Mouse (Mus musculus) hindbrain, postnatal 0 days (tissue): Measurements from ENCODE around the gene H2-M10.4. TPM values are rescaled to one million over a fixed set of nuclear protein-coding genes. Genes with fewer than 3 reads are reported as not detected.
A peak's percentile ranks its signal among the peaks of the same experiment; 100 is the strongest.

ENCODE experiments used
- ATAC-seq: fragments of 200-750 bp; cut with Nextera tagmentation; 2 replicates; pipeline ENCODE4 v1.8.0; 2017; ENCODE audit warnings: mild to moderate bottlenecking, moderate TSS enrichment, moderate library complexity
- DNase-seq: peaks from one replicate; pipeline ENCODE4 v3.0.0-alpha.2; 2015; ENCODE audit warnings: low spot score
- H3K27ac ChIP-seq: fragments of 300-500 bp; sonication (generic); 2 replicates; pipeline ENCODE4 v1.5.1; 2014; ENCODE audit warnings: mild to moderate bottlenecking
- H3K27me3 ChIP-seq: fragments of 300-500 bp; sonication (generic); 2 replicates; pipeline ENCODE4 v1.6.1; 2014; ENCODE audit warnings: low read length, mixed read lengths; ENCODE audit not compliant: insufficient read depth
- H3K36me3 ChIP-seq: fragments of 300-500 bp; sonication (generic); 2 replicates; pipeline ENCODE4 v1.6.1; 2014; ENCODE audit warnings: low read length, mixed read lengths; ENCODE audit not compliant: insufficient read depth
- H3K4me1 ChIP-seq: fragments of 300-500 bp; sonication (generic); 2 replicates; pipeline ENCODE4 v1.6.1; 2014; ENCODE audit warnings: antibody characterized with exemption, low read length, mixed read lengths; ENCODE audit not compliant: insufficient read depth
- H3K4me2 ChIP-seq: fragments of 300-500 bp; sonication (generic); 2 replicates; pipeline ENCODE4 v1.6.1; 2014; ENCODE audit warnings: low read depth, mild to moderate bottlenecking, low read length, moderate library complexity, mixed read lengths
- H3K4me3 ChIP-seq: fragments of 300-500 bp; sonication (generic); 2 replicates; pipeline ENCODE4 v1.5.1; 2014; ENCODE audit warnings: low read length
- H3K9ac ChIP-seq: fragments of 300-500 bp; sonication (generic); replicated peaks from 2 replicates; pipeline ENCODE4 v1.6.1; 2014; ENCODE audit warnings: mild to moderate bottlenecking, low read length, moderate library complexity, mixed read lengths
- H3K9me3 ChIP-seq: fragments of 300-500 bp; sonication (generic); 2 replicates; pipeline ENCODE4 v1.6.1; 2016; ENCODE audit warnings: low read length, mixed read lengths
- CTCF ChIP-seq: IDR thresholded peaks from 2 replicates; pipeline ENCODE4 v1.5.1; 2016; ENCODE audit warnings: antibody characterized with exemption, control low read depth, low read depth
- WGBS: fragments of 180-500 bp; shearing (Covaris S2); extraction: QIAGEN DNeasy Blood & Tissue Kit; methylation state at CpG from one replicate; pipeline ENCODE4 v1.1.7; 2014; 5-methylcytosine and 5-hydroxymethylcytosine counted together
- polyA plus RNA-seq: library from polyadenylated mRNA; unstranded; fragments of >200 nt; fragmentation: Nextera tagmentation; extraction: Ambion mirVana; gene quantifications from 2 replicates; pipeline ENCODE4 v1.2.1, GENCODE M21; 2015
- total RNA-seq: library from RNA; depleted of rRNA; stranded (reverse); fragments of >200 nt; gene quantifications from 2 replicates; pipeline ENCODE4 v1.2.3, GENCODE M21; 2014; rRNA removed

Gene H2-M10.4
- total and polyA plus RNA-seq, 2 experiments from 2014 or later: not detected

DNA sequence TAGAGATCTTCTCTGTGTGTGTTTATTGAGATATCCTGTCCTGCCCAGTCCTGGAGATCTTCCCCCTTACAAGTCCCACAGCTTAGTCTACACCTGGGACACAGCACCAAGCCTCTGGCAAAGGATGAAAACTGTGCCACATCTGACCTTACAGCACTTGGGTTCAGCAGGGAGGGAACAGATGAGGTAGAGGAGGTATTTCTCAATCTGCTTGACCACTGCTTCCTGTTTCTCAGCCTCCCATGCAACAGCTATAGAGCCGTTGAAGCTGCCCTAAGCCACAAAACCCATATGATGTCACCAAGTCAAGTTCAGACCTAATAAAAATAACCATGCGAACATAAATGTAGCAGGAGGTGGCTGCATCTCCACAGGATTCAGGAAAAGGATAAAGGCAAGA lies 30.7 kb downstream of the H2-M10.4 start:
- no peak overlapping the region for H3K4me3 ChIP-seq
- DNase-seq: no peak
- no peaks in the 10 kb centered on the region for H3K27me3 ChIP-seq
- 82% methylated on average over 2 of the region's 2 CpGs for WGBS
- TF ChIP-seq CTCF: no peak
- H3K9me3 ChIP-seq: no peaks in the 10 kb centered on the region
- H3K9ac ChIP-seq: no peak overlapping the region
- no peak overlapping the region for H3K27ac ChIP-seq
- no peaks in the 10 kb centered on the region for H3K4me1 ChIP-seq
- H3K36me3 ChIP-seq: no peaks in the 10 kb centered on the region
- H3K4me2 ChIP-seq: no peak overlapping the region
- no peak for ATAC-seq

- no peaks in the 10 kb centered on the region for H3K4me1 ChIP-seq
- ATAC-seq (peak; percentile 68), DNase-seq (peak; percentile 85)
- no peak overlapping the region for H3K4me3 ChIP-seq
- 22% methylated on average over 4 of the region's 4 CpGs for WGBS
- H3K4me2 ChIP-seq: no peak overlapping the region
- H3K9me3 ChIP-seq: no peaks in the 10 kb centered on the region
- H3K27ac ChIP-seq: no peak overlapping the region
- H3K9ac ChIP-seq: no peak overlapping the region
- peak; percentile 87 for TF ChIP-seq CTCF
- no peaks in the 10 kb centered on the region for H3K27me3 ChIP-seq
- H3K36me3 ChIP-seq: no peaks in the 10 kb centered on the region
Observed at GRCm38 (mm10) chr17:36418091-36418754, 43.9 kb downstream of the H2-M10.4 start.

- Histone ChIP-seq H3K36me3 (no peaks in the 10 kb centered on the region), H3K4me1 (no peaks in the 10 kb centered on the region), H3K4me3 (no peak overlapping the region), H3K9ac (no peak overlapping the region), H3K27ac (no peak overlapping the region), H3K27me3 (no peaks in the 10 kb centered on the region), H3K9me3 (no peaks in the 10 kb centered on the region), H3K4me2 (no peak overlapping the region)
- ATAC-seq: no peak
- no peak for DNase-seq
- no peak for TF ChIP-seq CTCF
- 54% methylated on average over 2 of the region's 2 CpGs for WGBS
Observed at GRCm38 (mm10) chr17:36417416-36417815, 44.7 kb downstream of the H2-M10.4 start.

DNA sequence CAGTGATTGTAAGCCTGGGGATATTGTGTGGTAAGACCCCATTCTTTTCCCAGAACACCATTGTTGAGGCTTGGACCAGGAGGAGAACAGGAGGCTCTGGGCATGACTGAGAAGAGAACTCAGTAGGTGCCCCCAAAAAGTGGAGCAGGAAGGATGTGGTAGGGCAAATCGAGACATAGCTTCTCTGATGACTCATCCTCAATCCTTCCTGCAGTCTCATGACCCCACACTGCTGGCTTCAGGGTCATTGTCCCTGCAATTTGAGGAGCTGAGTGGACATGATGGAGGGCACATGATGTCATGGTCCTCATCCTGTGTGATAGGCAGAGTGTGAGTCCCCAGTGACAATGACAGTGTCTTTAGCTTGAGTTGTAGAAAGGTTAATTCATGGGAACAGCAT lies 46.7 kb downstream of the H2-M10.4 start:
- H3K36me3 ChIP-seq: no peaks in the 10 kb centered on the region
- no peak for ATAC-seq

GRCm38 (mm10) chr17:36414361-36414760 lies 47.8 kb downstream of the H2-M10.4 start:
- no peaks in the 10 kb centered on the region for H3K36me3 ChIP-seq
- 90% methylated on average over 1 of the region's 1 CpGs for WGBS

More for the DNA sequence above, 46.7 kb downstream of the H2-M10.4 start:
- Histone ChIP-seq H3K9me3 (no peaks in the 10 kb centered on the region), H3K4me3 (no peak overlapping the region), H3K4me2 (no peak overlapping the region), H3K27ac (no peak overlapping the region), H3K27me3 (no peaks in the 10 kb centered on the region), H3K4me1 (no peaks in the 10 kb centered on the region), H3K9ac (no peak overlapping the region)
- no peak for TF ChIP-seq CTCF
- DNase-seq: no peak
- 64% methylated on average over 1 of the region's 1 CpGs for WGBS

More at GRCm38 (mm10) chr17:36414361-36414760, 47.8 kb downstream of the H2-M10.4 start:
- Histone ChIP-seq H3K4me1 (no peaks in the 10 kb centered on the region), H3K4me3 (no peak overlapping the region), H3K9ac (no peak overlapping the region), H3K27me3 (no peaks in the 10 kb centered on the region), H3K27ac (no peak overlapping the region), H3K4me2 (no peak overlapping the region), H3K9me3 (no peaks in the 10 kb centered on the region)
- no peak for TF ChIP-seq CTCF
- ATAC-seq: no peak
- DNase-seq: no peak

Other genes with a start within 250 kb of the H2-M10.4 start
- 29.8 and 54.6 TPM in 2 replicates for gene Rpp21, start 204.3 kb downstream of the H2-M10.4 start, total RNA-seq
- gene Rpp21, start 204.3 kb downstream of the H2-M10.4 start, polyA plus RNA-seq: 154 and 160 TPM in 2 replicates
- gene Trim39, start 190.1 kb downstream of the H2-M10.4 start, total RNA-seq: 18.5 and 22.9 TPM in 2 replicates
- gene Trim39, start 190.1 kb downstream of the H2-M10.4 start, polyA plus RNA-seq: 13.0 and 13.3 TPM in 2 replicates
- not detected in 2 replicates for gene H2-M10.2, start 175.8 kb downstream of the H2-M10.4 start, total RNA-seq
- gene H2-M10.2, start 175.8 kb downstream of the H2-M10.4 start, polyA plus RNA-seq: not detected in 2 replicates
- not detected in 2 replicates for gene H2-M10.1, start 136.2 kb downstream of the H2-M10.4 start, total RNA-seq
- gene H2-M10.1, start 136.2 kb downstream of the H2-M10.4 start, polyA plus RNA-seq: not detected in 2 replicates
- not detected in 2 replicates for gene H2-M10.3, start 93.9 kb downstream of the H2-M10.4 start, total RNA-seq
- gene H2-M10.3, start 93.9 kb downstream of the H2-M10.4 start, polyA plus RNA-seq: not detected in 2 replicates
- gene H2-M11, start 84.7 kb upstream of the H2-M10.4 start, total RNA-seq: not detected in 2 replicates
- gene H2-M11, start 84.7 kb upstream of the H2-M10.4 start, polyA plus RNA-seq: not detected in 2 replicates
- gene H2-M9, start 180.3 kb upstream of the H2-M10.4 start, total RNA-seq: not detected in 2 replicates
- not detected in 2 replicates for gene H2-M9, start 180.3 kb upstream of the H2-M10.4 start, polyA plus RNA-seq
- not detected in 2 replicates for gene H2-M1, start 209.9 kb upstream of the H2-M10.4 start, total RNA-seq
- not detected in 2 replicates for gene H2-M1, start 209.9 kb upstream of the H2-M10.4 start, polyA plus RNA-seq